Mouse (Mus musculus) layer of hippocampus, adult 2 months (tissue): ENCODE measurements around the gene Ncoa3. TPM values are rescaled to one million over a fixed set of nuclear protein-coding genes. Genes with fewer than 3 reads are reported as not detected.

ENCODE experiments used
- DNase-seq, 2 experiments: peaks; one replicate each; pipeline ENCODE4 v3.0.0; 2022; ENCODE audit warnings: low spot score in 2 of 2
- H3K27ac ChIP-seq: fragments of 200-600 bp; 2 replicates; pipeline ENCODE4 v1.8.1; 2022
- H3K4me3 ChIP-seq: fragments of 200-600 bp; 2 replicates; pipeline ENCODE4 v1.8.1; 2022; ENCODE audit warnings: mild to moderate bottlenecking
- CTCF ChIP-seq: fragments of 200-600 bp; conservative IDR thresholded peaks from 2 replicates; pipeline ENCODE4 v1.8.1; 2022; ENCODE audit warnings: antibody characterized with exemption, mild to moderate bottlenecking, moderate library complexity
- total RNA-seq, 2 experiments: library from RNA; stranded (reverse); gene quantifications; 2 replicates each; pipeline ENCODE4 v1.2.3; 2021

Gene Ncoa3
- total RNA-seq, 2 experiments from 2014 or later = 27.8 to 37.7 TPM

DNA sequence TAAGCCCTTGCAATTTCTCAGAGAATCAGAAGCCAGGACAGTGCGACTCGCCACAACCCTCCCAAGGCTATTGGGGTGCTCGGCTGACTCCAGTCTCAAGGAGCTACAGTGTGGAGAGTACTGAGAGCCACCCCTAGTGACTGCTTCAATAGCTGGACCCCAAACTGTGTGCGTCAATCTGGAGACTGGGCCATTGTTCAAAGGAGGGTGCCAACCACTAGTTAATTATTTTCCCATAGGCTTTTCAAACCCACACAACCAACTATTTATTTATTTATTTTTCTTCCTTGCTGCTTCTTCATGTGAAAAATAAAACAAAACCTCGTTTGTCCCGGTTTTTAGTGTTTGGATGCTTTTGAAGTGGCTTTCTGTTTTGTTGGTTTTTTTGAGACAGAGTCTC lies 33.9 kb upstream of the Ncoa3 start:
- DNase-seq = no peak
- H3K4me3 ChIP-seq = no peak overlapping the region
- no peak overlapping the region for H3K27ac ChIP-seq
- TF ChIP-seq CTCF = no peak

GRCm38 (mm10) chr2:165960695-165961094 lies 31.7 kb upstream of the Ncoa3 start:
- DNase-seq = no peak

GRCm38 (mm10) chr2:165962824-165963223 lies 29.6 kb upstream of the Ncoa3 start:
- no peak for DNase-seq
- Histone ChIP-seq H3K27ac (no peak overlapping the region), H3K4me3 (no peak overlapping the region)
- TF ChIP-seq CTCF = no peak

More at GRCm38 (mm10) chr2:165960695-165961094, 31.7 kb upstream of the Ncoa3 start:
- H3K4me3 ChIP-seq = no peak overlapping the region
- no peak overlapping the region for H3K27ac ChIP-seq
- TF ChIP-seq CTCF = no peak

- H3K4me3 ChIP-seq = no peak overlapping the region
- no peak overlapping the region for H3K27ac ChIP-seq
- no peak for DNase-seq
These were observed 28.3 kb upstream of the Ncoa3 start for GRCm38 (mm10) chr2:165964121-165964520.

DNA sequence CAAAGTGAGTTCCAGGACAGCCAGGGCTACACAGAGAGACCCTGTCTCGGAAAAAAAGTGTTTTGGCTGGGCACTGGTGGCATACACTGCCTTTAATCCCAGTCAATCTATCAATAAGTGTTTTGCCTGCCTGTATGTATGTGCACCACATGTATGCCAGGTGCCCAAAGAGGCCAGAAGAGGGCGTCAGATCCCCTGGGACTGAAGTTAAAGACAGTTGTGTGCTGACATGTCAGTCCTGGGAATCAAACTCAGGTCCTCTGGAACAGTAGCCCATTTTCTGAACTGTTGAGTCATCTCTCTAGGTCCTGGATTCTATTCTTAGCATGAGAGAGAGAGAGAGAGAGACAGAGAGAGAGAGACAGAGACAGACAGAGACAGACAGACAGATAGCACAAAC lies 25.4 kb upstream of the Ncoa3 start:
- no peak for TF ChIP-seq CTCF
- no peak overlapping the region for H3K4me3 ChIP-seq
- no peak overlapping the region for H3K27ac ChIP-seq
- no peak for DNase-seq

More at GRCm38 (mm10) chr2:165964121-165964520, 28.3 kb upstream of the Ncoa3 start:
- no peak for TF ChIP-seq CTCF

- TF ChIP-seq CTCF = no peak
- H3K27ac ChIP-seq = no peak overlapping the region
- no peak for DNase-seq
These were observed 24.4 kb upstream of the Ncoa3 start for GRCm38 (mm10) chr2:165967823-165968555.

GRCm38 (mm10) chr2:165968876-165969275 lies 23.6 kb upstream of the Ncoa3 start:
- H3K27ac ChIP-seq = no peak overlapping the region
- no peak for DNase-seq
- no peak for TF ChIP-seq CTCF
- no peak overlapping the region for H3K4me3 ChIP-seq

More at GRCm38 (mm10) chr2:165967823-165968555, 24.4 kb upstream of the Ncoa3 start:
- no peak overlapping the region for H3K4me3 ChIP-seq

DNA sequence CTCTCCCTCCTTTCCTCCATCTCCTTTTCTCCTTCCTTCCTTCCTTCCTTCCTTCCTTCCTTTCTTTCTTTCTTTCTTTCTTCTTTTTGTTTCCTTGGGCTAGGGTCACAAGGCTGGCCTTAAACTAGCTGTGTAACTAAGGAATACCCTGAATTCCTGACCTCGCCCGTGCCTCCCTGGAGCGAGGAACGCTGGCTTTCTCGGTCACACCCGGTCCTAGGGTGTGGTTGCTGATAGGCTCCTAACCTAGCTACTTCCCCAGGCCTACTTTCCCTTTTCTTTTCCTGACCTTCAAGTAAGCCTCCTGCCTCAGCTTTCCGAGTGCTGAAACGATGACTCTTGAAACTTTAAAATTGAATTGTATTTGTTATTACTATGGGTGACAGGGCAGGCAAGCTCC lies 23.0 kb upstream of the Ncoa3 start:
- Histone ChIP-seq H3K4me3 (no peak overlapping the region), H3K27ac (no peak overlapping the region)
- no peak for TF ChIP-seq CTCF
- DNase-seq = no peak

DNA sequence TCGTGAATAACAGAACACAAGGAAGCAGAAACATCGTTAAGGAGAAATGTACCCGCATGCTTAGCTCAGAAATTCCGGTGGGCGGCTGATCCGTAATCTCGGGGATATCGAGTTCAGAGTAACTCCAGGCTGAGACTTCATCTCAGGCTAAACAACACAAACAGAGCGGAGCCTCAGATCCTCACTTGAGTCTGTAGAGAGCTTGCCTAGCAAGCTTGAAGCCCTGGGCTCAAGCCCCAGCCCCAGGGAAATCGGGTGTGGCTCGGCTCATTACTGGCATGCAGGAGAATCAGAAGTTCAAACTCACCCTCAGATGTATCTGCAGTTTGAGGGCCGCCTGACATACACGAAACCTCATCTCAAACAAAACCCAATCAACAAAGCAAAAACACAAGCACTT lies 22.5 kb upstream of the Ncoa3 start:
- DNase-seq = no peak
- TF ChIP-seq CTCF = no peak
- Histone ChIP-seq H3K4me3 (no peak overlapping the region), H3K27ac (no peak overlapping the region)

DNA sequence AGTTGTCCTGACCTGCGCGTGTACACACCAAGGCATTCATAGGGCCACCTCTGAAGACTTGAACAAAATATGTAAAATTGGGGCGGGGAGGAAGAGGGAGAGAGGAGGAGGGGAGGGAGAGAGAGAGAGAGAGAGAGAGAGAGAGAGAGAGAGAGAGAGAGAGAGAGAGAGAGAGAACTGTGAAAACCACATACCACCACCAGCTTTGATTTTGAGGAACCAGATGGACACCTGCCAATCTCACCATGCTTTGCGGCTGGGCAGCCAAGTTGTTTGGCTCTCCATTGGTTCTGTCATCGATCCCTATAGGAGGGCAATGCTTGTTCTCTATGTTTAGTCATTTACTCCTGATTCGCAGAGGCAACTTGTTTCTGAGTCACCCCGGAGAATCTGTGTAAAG lies 21.7 kb upstream of the Ncoa3 start:
- H3K4me3 ChIP-seq = no peak overlapping the region
- TF ChIP-seq CTCF = no peak
- no peak for DNase-seq
- no peak overlapping the region for H3K27ac ChIP-seq

DNA sequence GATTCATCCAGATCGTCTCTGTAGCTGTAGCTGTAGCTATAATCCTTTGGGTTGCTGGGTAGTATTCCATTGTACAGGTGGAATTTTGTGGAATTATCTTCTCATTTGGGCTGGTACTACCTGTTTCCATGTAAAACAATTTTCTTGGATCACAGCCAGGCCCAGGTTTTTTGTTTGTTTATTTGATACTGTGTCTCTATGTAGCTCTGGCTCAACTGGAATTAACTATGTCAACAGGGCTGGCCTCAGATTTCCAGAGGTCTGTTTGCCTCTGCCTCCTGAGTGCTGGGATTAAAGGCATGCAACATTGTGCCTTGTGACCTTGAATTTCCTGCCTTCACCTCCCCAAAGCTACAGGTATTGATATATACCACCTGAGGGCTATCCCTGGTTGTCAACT lies 18.1 kb upstream of the Ncoa3 start:
- DNase-seq = no peak
- no peak for TF ChIP-seq CTCF
- Histone ChIP-seq H3K4me3 (no peak overlapping the region), H3K27ac (no peak overlapping the region)

DNA sequence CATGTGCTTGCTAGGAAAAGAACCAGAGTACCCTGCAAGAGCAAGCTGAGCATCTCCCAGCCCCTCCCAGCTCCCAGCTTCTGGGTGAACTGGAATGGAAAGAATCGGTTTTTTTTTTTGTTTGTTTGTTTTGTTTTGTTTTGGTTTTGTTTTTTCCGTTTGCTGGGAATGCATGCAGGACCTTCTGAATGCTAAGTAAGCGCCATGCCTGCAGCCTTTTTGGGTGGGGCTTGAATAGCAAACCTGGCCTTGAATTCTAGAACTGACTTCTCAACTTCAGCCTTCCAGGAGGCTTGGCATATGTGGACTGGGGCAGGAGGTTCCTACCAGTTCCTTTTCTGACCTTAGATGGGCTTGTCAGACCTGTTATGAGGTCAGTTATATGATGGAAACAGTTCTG lies 16.2 kb upstream of the Ncoa3 start:
- DNase-seq = no peak
- no peak overlapping the region for H3K27ac ChIP-seq
- no peak for TF ChIP-seq CTCF
- H3K4me3 ChIP-seq = no peak overlapping the region

DNA sequence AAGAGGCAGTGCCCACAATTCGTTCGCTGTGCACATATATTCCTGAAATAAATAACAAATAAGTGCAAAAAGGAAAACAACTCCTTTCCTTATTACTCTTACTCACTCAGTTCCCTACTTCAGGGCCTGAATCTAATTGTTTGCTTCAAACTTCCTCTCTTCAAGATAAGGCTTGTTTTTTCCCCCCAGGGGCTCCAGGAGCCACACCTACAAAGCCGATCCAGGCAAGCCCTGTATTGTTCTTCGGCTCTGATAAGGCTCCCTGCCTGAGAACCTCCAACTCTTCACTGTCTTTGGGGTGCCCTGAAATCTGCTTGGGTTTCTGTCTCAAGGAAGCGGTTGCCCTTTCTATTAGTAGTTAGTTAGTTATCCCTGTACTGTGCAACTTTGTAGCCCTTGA lies 15.6 kb upstream of the Ncoa3 start:
- Histone ChIP-seq H3K27ac (no peak overlapping the region), H3K4me3 (no peak overlapping the region)
- no peak for TF ChIP-seq CTCF
- DNase-seq = no peak

- TF ChIP-seq CTCF = peak; percentile 44
- Histone ChIP-seq H3K4me3 (no peak overlapping the region), H3K27ac (no peak overlapping the region)
- no peak for DNase-seq
These were observed 14.3 kb upstream of the Ncoa3 start for GRCm38 (mm10) chr2:165978119-165978518.
